Mouse (Mus musculus) ZHBTc4 (cell line): ENCODE data around the gene Satl1.

Experiments used
- DNase-seq: peaks from one replicate; pipeline ENCODE4 v3.0.0-alpha.2; 2011; ENCODE audit warnings: low read depth, low spot score

The Satl1 gene

DNA sequence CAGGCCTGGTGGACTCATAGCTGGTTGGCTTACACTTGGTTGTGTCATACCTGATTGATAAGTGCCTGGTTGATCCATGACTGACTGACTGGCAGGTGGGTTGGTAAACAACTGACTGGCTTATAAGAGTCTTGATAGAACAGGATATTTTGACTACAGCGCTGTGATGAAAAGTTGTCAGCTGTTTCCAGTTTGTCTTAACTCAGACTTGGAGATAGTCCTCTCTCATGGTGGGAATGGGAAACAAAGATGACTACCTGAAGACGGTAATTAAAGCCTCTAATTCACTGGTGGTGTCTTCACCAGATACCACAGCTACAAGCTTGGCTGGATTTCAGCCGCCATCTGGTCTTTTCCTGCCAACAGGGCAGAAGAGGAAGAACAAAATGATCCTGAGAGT, at the start of gene Satl1:
Gene Satl1 (minus strand): TSS at position 101 of the 400 bp plus-strand sequence.
- no peak for DNase-seq

DNA sequence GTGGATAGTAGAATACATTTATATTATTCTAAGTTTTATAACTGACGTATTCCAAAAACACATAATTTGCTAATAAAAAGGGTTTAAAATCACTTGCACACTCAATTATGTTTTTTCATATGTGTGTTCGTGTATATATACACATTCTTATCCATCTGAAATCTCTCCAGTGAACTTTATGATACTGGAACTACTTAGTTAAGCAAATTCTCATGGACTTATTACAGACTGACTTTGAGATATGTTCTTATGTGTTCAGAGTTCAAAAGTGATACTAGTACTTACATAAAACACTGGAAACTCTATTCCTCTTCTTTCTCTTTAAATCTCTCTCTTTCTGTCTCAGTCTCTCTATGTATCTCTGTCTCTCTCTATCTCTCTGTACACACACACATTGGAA, 31.5 kb upstream of the Satl1 start:
- DNase-seq: no peak

DNA sequence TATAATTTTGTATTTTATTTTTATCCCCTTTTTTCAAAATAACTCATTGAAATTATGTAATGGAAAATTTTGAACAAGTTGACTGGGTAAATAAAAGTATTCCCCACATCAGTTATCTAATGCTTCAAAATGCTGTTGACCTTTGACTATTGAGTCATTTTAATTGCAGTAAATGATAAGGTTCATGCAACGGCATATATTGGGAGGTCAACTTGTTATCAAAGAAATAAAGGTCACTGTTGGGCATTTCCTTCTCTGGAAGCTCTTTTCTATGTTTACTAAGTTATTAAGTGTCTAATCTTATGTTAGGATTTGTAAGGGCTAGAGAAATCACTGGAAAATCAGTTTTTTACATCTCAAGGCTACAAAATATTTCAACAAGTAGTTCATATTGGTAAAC, 31.0 kb upstream of the Satl1 start:
- no peak for DNase-seq

DNA sequence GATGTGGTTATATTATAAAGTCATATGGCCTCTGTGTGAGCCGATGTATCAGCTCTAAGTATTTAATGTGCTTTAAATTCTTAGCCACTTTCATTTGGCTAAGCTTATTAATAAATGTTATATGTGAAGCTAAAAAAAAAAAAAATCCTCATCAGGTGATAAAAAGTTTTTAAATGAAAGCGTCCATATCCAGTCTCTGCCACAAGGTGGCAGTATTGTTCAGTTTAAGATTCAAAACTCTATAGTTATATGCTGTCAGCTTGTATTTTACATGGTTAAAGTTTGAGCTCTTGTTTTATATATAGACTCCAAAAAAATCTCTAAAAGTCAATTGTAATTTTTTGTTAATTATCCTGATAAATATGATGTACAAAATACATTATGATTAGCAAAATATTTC, 16.4 kb upstream of the Satl1 start:
- DNase-seq: peak; percentile 26

DNA sequence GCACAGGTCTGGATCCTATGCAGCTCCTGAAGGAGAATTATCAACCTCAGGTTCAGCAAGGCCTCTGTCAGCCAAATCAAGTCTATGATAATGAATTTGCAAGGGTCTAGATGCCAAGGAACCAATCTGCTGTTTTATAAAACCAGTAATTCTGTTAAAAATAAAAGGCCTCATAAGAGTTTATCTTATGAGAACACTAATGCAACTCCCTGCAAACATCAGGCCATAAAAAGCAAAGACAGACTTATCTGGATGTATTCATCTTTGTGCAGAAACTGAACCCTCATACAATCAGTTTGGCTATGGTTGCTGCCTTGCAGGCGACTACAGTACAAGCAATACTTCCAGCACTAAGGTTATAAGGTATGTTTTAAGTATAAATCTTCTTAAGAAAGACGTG, 5.7 kb upstream of the Satl1 start:
- no peak for DNase-seq

DNA sequence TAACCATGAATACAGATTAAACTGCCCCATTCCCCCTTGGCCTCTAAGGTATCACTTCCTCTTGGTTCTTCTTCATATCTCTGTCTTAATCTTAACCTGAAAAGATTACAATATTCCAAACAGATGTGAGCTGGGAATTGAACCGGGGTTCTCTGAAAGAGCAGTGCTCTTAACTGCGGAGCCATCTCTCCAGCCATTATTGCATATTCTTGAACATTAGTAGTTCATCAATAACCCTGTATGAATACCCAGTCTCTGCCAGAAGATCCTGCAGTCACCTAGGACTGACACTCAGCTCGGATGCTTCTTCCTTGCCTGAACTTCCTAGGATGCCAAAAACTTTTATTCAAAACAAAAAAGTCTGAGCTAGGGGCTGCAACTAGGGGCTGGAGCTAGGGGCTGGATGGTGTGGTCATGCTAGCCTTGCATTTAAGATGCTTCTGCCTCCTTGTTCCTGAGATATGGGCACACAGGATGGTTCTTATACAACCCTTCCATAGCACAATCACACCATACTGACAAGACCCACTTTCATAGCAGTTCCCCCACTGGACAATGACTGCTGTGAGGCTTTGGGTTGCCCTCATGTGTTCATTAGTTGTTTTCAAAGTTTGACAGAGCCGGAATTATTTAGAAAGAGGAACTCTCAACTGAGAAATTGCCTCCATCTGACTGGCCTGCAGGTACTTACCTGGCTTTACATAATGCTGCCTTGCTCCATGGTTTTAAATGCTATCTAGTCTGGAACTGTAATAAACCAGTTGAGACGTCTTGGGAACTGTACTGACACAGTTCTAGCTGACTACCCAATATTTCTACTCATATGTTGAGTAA, 35.8 kb downstream of the Satl1 start:
- DNase-seq: peak; percentile 65

DNA sequence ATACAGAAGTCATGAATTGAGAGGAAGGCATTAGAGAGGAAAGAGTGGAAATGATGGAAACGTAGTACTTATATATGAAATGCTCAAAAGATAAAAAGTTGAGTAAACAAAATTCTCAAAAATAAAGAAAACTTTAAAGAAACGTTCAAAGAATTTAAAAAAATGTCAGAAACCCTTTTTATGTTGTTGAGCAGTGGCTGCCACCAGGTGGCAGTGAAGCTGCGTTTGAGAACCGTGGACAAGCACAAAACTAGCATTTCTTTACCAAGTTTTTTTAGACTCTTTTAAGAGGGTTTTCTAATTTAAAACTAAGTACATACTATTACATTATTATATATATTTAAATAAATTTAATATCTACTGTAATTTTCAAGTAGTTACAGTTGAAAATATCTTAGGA, 38.2 kb downstream of the Satl1 start:
- DNase-seq: peak; percentile 6

DNA sequence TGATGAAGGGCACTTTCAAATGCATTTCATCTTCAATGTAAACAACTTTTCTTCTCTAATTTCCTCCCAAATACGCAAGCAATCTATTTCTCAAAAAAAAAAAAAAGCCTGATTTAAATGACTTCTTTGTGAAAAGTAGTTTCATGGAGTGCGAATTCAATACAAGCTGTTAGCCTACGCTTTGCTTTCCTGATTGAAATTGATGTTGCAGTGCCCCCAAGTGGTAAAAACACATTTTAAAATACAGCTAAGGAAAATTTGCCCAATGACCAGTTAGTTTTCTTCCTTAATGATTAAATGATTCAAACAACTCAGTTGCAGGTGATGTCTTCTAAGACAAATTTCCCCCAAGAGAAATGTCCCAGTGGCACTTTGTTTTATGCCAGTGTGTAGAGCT, 58.2 kb downstream of the Satl1 start:
- peak; percentile 19 for DNase-seq

DNA sequence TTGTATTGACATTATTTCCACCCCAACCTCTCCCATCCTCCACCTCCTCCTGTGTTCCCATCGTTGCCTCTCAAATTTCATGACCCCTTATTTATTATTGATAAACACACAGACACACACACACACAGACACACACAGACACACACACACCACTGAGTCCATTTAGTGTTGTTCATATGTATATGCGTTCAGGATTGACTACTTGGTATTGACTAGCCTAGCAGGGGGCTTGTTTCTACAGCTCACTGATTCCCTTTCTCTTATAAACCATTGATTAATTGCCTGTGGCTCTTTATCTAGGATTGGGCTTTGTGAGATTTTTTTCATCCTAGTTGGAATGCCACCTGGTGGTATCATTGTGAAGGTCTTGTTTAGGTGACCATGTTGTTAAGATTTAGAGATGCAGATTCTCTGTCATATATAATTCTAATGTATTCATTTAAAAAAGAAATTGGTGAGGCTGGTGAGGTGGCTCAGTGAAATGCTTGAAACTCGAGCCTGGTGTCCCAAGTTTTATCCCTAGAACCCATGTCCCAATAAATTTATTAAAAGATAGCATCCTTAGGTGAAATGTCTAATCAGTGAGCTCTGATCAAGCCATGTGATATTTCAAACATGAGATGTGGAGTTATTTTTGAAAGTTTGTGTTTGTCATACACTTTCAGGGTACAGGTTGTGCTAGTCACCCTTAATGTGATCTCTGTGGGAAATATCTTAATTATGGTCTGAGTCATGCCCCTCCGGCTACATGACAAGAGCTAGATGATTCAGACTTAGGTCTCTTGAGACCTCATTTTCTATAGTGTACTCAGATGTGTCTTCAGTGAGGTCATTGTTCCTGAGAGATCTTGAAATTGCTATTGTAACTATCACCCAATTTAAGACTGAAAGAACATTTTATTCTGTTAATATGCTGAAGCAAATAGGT, 58.8 kb downstream of the Satl1 start:
- DNase-seq: no peak

DNA sequence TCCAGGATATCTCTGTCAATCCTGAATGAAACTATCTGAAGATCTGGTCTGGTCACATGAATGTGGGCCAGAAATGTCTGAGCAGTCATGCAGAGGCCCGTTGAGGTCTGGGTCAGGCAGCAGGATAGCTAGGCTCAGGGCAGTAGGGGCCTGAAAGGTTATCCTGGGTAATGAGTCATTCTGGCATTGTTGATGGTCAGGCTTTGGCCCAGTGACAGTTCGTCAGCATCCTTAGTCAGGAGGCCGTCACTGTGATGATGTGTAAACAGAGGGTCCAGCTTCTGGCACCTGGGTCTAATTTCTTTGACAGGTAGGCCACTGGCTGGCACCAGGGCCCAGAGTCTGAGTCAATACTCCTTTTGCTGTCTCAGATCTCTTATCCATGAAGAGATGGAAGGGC, 67.1 kb downstream of the Satl1 start:
- no peak for DNase-seq
